Mouse (Mus musculus): ENCODE data around the gene 4833423E24Rik.

DNA sequence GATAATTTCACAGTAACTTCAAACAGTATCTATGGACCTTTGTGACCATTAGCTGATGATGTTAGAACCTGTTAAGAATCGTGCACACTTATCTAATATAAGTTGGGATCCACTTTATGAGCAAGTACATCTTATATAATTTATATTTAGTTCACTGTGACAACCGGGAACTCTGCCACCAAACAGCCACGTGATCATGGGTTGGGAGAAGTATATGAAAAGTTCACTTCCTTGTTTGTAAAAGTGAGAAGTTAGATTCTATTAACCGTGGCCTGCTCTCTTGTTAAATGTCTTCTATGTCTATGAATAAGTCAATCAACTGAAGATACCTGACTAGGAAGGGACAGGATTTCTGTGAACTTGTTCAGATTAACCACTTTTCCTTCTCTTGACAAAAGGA, 41.4 kb upstream of the 4833423E24Rik start:
- no peak for TF ChIP-seq CTCF (IDR thresholded peaks at IDR 0.05; ENCODE audit: low read depth)
- TF ChIP-seq EP300 (IDR thresholded peaks at IDR 0.05; ENCODE audit: low read depth) = no peak

Data from heart, postnatal 0 days (tissue).